Mouse (Mus musculus) neural tube, embryonic 12.5 days (tissue): ENCODE data around the gene Frmd4a. TPM values are rescaled to one million over a fixed set of nuclear protein-coding genes. Genes with fewer than 3 reads are reported as not detected.

ENCODE experiments used
- ATAC-seq: fragments of 200-750 bp; cut with Nextera tagmentation; 2 replicates; pipeline ENCODE4 v1.8.0; 2017; ENCODE audit warnings: low read depth, mild to moderate bottlenecking, moderate TSS enrichment, moderate library complexity; ENCODE audit not compliant: low FRiP score
- H3K27ac ChIP-seq: fragments of 300-500 bp; sonication (generic); 2 replicates; pipeline ENCODE4 v1.5.1; 2016
- H3K27me3 ChIP-seq: fragments of 300-500 bp; sonication (generic); replicated peaks from 2 replicates; pipeline ENCODE4 v1.6.1; 2016; ENCODE audit warnings: mild to moderate bottlenecking
- H3K36me3 ChIP-seq: fragments of 300-500 bp; sonication (generic); 2 replicates; pipeline ENCODE4 v1.6.1; 2016; ENCODE audit warnings: mild to moderate bottlenecking
- H3K4me1 ChIP-seq: fragments of 300-500 bp; sonication (generic); 2 replicates; pipeline ENCODE4 v1.6.1; 2016
- H3K4me2 ChIP-seq: fragments of 300-500 bp; sonication (generic); replicated peaks from 2 replicates; pipeline ENCODE4 v1.6.1; 2016; ENCODE audit warnings: mild to moderate bottlenecking
- H3K4me3 ChIP-seq: fragments of 300-500 bp; sonication (generic); 2 replicates; pipeline ENCODE4 v1.5.1; 2016
- H3K9ac ChIP-seq: fragments of 300-500 bp; sonication (generic); 2 replicates; pipeline ENCODE4 v1.6.1; 2016; ENCODE audit warnings: mild to moderate bottlenecking
- H3K9me3 ChIP-seq: fragments of 300-500 bp; sonication (generic); 2 replicates; pipeline ENCODE4 v1.6.1; 2016; ENCODE audit warnings: mild to moderate bottlenecking
- WGBS: fragments of 180-500 bp; shearing (Covaris S2); methylation state at CpG from one replicate; pipeline ENCODE4 v1.1.7; 2016; 5-methylcytosine and 5-hydroxymethylcytosine counted together
- polyA plus RNA-seq: library from polyadenylated mRNA; unstranded; fragments of >200 nt; fragmentation: Nextera tagmentation; extraction: Ambion mirVana; gene quantifications from 2 replicates; pipeline ENCODE4 v1.2.1, GENCODE M21; 2016

The Frmd4a gene
- polyA plus RNA-seq, 1 experiment from 2014 or later, result 56.7 TPM

- 10% methylated on average over 1 of the region's 1 CpGs for WGBS
- ATAC-seq, result no peak
- Histone ChIP-seq H3K36me3 (peaks cover 31% of the 10 kb centered on the region), H3K4me3 (no peak overlapping the region), H3K9ac (no peak overlapping the region), H3K27ac (no peak overlapping the region), H3K4me1 (peaks cover 3% of the 10 kb centered on the region; the same call in 1 of the 2 replicates), H3K9me3 (no peaks in the 10 kb centered on the region), H3K27me3 (no peaks in the 10 kb centered on the region), H3K4me2 (no peak overlapping the region)
These were observed 481.7 kb downstream of the Frmd4a start for GRCm38 (mm10) chr2:4499257-4499656.

GRCm38 (mm10) chr2:4499916-4500315 is 482.4 kb downstream of the Frmd4a start:
- H3K27ac ChIP-seq, result no peak overlapping the region
- no peaks in the 10 kb centered on the region for H3K9me3 ChIP-seq
- no peak overlapping the region for H3K4me3 ChIP-seq
- H3K36me3 ChIP-seq, result peaks cover 31% of the 10 kb centered on the region
- no peak overlapping the region for H3K4me2 ChIP-seq
- peaks cover 3% of the 10 kb centered on the region; the same call in 1 of the 2 replicates for H3K4me1 ChIP-seq
- H3K9ac ChIP-seq, result no peak overlapping the region
- no peaks in the 10 kb centered on the region for H3K27me3 ChIP-seq
- no peak for ATAC-seq
- WGBS, result 90% methylated on average over 9 of the region's 9 CpGs

GRCm38 (mm10) chr2:4501257-4502027 is 483.9 kb downstream of the Frmd4a start:
- no peak overlapping the region for H3K27ac ChIP-seq
- 79% methylated on average over 15 of the region's 15 CpGs for WGBS
- H3K4me3 ChIP-seq, result no peak overlapping the region
- H3K4me2 ChIP-seq, result no peak overlapping the region
- peaks cover 3% of the 10 kb centered on the region; the same call in 1 of the 2 replicates for H3K4me1 ChIP-seq
- no peaks in the 10 kb centered on the region for H3K9me3 ChIP-seq
- no peaks in the 10 kb centered on the region for H3K27me3 ChIP-seq
- no peak overlapping the region for H3K9ac ChIP-seq
- ATAC-seq, result no peak
- H3K36me3 ChIP-seq, result peaks cover 33% of the 10 kb centered on the region

GRCm38 (mm10) chr2:4504413-4504812 is 486.9 kb downstream of the Frmd4a start:
- ATAC-seq, result no peak
- Histone ChIP-seq H3K9ac (no peak overlapping the region), H3K36me3 (peaks cover 30% of the 10 kb centered on the region), H3K4me2 (no peak overlapping the region), H3K4me1 (peaks cover 3% of the 10 kb centered on the region; the same call in 1 of the 2 replicates), H3K4me3 (no peak overlapping the region), H3K27ac (no peak overlapping the region), H3K27me3 (no peaks in the 10 kb centered on the region), H3K9me3 (no peaks in the 10 kb centered on the region)
- 85% methylated on average over 10 of the region's 10 CpGs for WGBS

- Histone ChIP-seq H3K4me3 (no peak overlapping the region), H3K4me1 (peaks cover 11% of the 10 kb centered on the region; the same call in 1 of the 2 replicates), H3K4me2 (no peak overlapping the region), H3K36me3 (peaks cover 20% of the 10 kb centered on the region), H3K9ac (no peak overlapping the region), H3K9me3 (no peaks in the 10 kb centered on the region), H3K27me3 (no peaks in the 10 kb centered on the region), H3K27ac (no peak overlapping the region)
- WGBS, result 91% methylated on average over 4 of the region's 4 CpGs
- no peak for ATAC-seq
These were observed 488.2 kb downstream of the Frmd4a start for GRCm38 (mm10) chr2:4505695-4506094.

- ATAC-seq, result no peak
- Histone ChIP-seq H3K27me3 (no peaks in the 10 kb centered on the region), H3K27ac (no peak overlapping the region), H3K36me3 (peaks cover 16% of the 10 kb centered on the region), H3K4me3 (no peak overlapping the region), H3K4me1 (peaks cover 11% of the 10 kb centered on the region; the same call in 1 of the 2 replicates), H3K9ac (no peak overlapping the region), H3K4me2 (no peak overlapping the region), H3K9me3 (no peaks in the 10 kb centered on the region)
- WGBS, result 93% methylated on average over 9 of the region's 9 CpGs
These were observed 489.1 kb downstream of the Frmd4a start for GRCm38 (mm10) chr2:4506659-4507058.

GRCm38 (mm10) chr2:4507887-4508615 is 490.5 kb downstream of the Frmd4a start:
- Histone ChIP-seq H3K9me3 (no peaks in the 10 kb centered on the region), H3K4me2 (no peak overlapping the region), H3K27me3 (no peaks in the 10 kb centered on the region), H3K4me3 (no peak overlapping the region), H3K9ac (no peak overlapping the region), H3K27ac (no peak overlapping the region), H3K4me1 (peaks cover 14% of the 10 kb centered on the region), H3K36me3 (peaks cover 16% of the 10 kb centered on the region)
- ATAC-seq, result no peak
- 89% methylated on average over 13 of the region's 13 CpGs for WGBS

GRCm38 (mm10) chr2:4508959-4509615 is 491.6 kb downstream of the Frmd4a start:
- Histone ChIP-seq H3K27ac (no peak overlapping the region), H3K4me2 (no peak overlapping the region), H3K27me3 (no peaks in the 10 kb centered on the region), H3K9ac (no peak overlapping the region), H3K9me3 (no peaks in the 10 kb centered on the region), H3K4me3 (no peak overlapping the region), H3K4me1 (peaks cover 11% of the 10 kb centered on the region), H3K36me3 (peaks cover 20% of the 10 kb centered on the region)
- WGBS, result 89% methylated on average over 10 of the region's 10 CpGs
- ATAC-seq, result no peak

GRCm38 (mm10) chr2:4509739-4510138 is 492.2 kb downstream of the Frmd4a start:
- Histone ChIP-seq H3K4me1 (peaks cover 11% of the 10 kb centered on the region), H3K4me3 (no peak overlapping the region), H3K27ac (no peak overlapping the region), H3K9me3 (no peaks in the 10 kb centered on the region), H3K27me3 (no peaks in the 10 kb centered on the region), H3K9ac (no peak overlapping the region), H3K36me3 (peaks cover 25% of the 10 kb centered on the region), H3K4me2 (no peak overlapping the region)
- ATAC-seq, result no peak
- 59% methylated on average over 5 of the region's 5 CpGs for WGBS

GRCm38 (mm10) chr2:4510208-4511079 is 492.9 kb downstream of the Frmd4a start:
- no peak for ATAC-seq
- 62% methylated on average over 11 of the region's 11 CpGs for WGBS
- H3K4me1 ChIP-seq, result peaks cover 11% of the 10 kb centered on the region
- H3K36me3 ChIP-seq, result peaks cover 27% of the 10 kb centered on the region
- H3K4me2 ChIP-seq, result no peak overlapping the region
- H3K27me3 ChIP-seq, result no peaks in the 10 kb centered on the region
- H3K27ac ChIP-seq, result no peak overlapping the region
- no peak overlapping the region for H3K4me3 ChIP-seq
- no peak overlapping the region for H3K9ac ChIP-seq
- H3K9me3 ChIP-seq, result no peaks in the 10 kb centered on the region

- Histone ChIP-seq H3K9me3 (no peaks in the 10 kb centered on the region), H3K4me1 (peaks cover 11% of the 10 kb centered on the region), H3K36me3 (peaks cover 27% of the 10 kb centered on the region), H3K9ac (no peak overlapping the region), H3K4me2 (no peak overlapping the region), H3K4me3 (no peak overlapping the region), H3K27me3 (no peaks in the 10 kb centered on the region), H3K27ac (no peak overlapping the region)
- no peak for ATAC-seq
- WGBS, result 87% methylated on average over 2 of the region's 2 CpGs
These were observed 493.5 kb downstream of the Frmd4a start for GRCm38 (mm10) chr2:4511080-4511386.
